Mouse (Mus musculus) embryonic facial prominence, embryonic 13.5 days (tissue): ENCODE measurements around the gene Rfesd. TPM values are rescaled to one million over a fixed set of nuclear protein-coding genes. Genes with fewer than 3 reads are reported as not detected.
A peak's percentile ranks its signal among the peaks of the same experiment; 100 is the strongest.

ENCODE experiments used
- ATAC-seq: fragments of 200-750 bp; cut with Nextera tagmentation; 2 replicates; pipeline ENCODE4 v1.8.0; 2017; ENCODE audit warnings: low read depth; ENCODE audit not compliant: insufficient number of reproducible peaks, insufficient read depth, low FRiP score, low TSS enrichment
- H3K27ac ChIP-seq: fragments of 300-500 bp; sonication (generic); 2 replicates; pipeline ENCODE4 v1.5.1; 2015; ENCODE audit warnings: moderate library complexity, mild to moderate bottlenecking, inconsistent platforms
- H3K27me3 ChIP-seq: fragments of 300-500 bp; sonication (generic); 2 replicates; pipeline ENCODE4 v1.6.1; 2015; ENCODE audit warnings: mild to moderate bottlenecking, inconsistent platforms
- H3K36me3 ChIP-seq: fragments of 300-500 bp; sonication (generic); 2 replicates; pipeline ENCODE4 v1.6.1; 2015; ENCODE audit warnings: mild to moderate bottlenecking, inconsistent platforms
- H3K4me1 ChIP-seq: fragments of 300-500 bp; sonication (generic); 2 replicates; pipeline ENCODE4 v1.6.1; 2015; ENCODE audit warnings: inconsistent platforms
- H3K4me2 ChIP-seq: fragments of 300-500 bp; sonication (generic); 2 replicates; pipeline ENCODE4 v1.6.1; 2015; ENCODE audit warnings: moderate library complexity, mild to moderate bottlenecking, inconsistent platforms
- H3K4me3 ChIP-seq: fragments of 300-500 bp; sonication (generic); 2 replicates; pipeline ENCODE4 v1.5.1; 2015; ENCODE audit warnings: mild to moderate bottlenecking, inconsistent platforms
- H3K9ac ChIP-seq: fragments of 300-500 bp; sonication (generic); 2 replicates; pipeline ENCODE4 v1.6.1; 2015; ENCODE audit warnings: mild to moderate bottlenecking, inconsistent platforms
- H3K9me3 ChIP-seq: fragments of 300-500 bp; sonication (generic); 2 replicates; pipeline ENCODE4 v1.6.1; 2016; ENCODE audit warnings: inconsistent platforms
- WGBS: fragments of 180-500 bp; shearing (Covaris S2); methylation state at CpG from one replicate; pipeline ENCODE4 v1.1.7; 2015; ENCODE audit warnings: mixed read lengths; 5-methylcytosine and 5-hydroxymethylcytosine counted together
- polyA plus RNA-seq: library from polyadenylated mRNA; unstranded; fragments of >200 nt; fragmentation: Nextera tagmentation; extraction: Ambion mirVana; gene quantifications from 2 replicates; pipeline ENCODE4 v1.2.1, GENCODE M21; 2015

Gene Rfesd
- polyA plus RNA-seq = 19.9 and 21.6 TPM in 2 replicates

DNA sequence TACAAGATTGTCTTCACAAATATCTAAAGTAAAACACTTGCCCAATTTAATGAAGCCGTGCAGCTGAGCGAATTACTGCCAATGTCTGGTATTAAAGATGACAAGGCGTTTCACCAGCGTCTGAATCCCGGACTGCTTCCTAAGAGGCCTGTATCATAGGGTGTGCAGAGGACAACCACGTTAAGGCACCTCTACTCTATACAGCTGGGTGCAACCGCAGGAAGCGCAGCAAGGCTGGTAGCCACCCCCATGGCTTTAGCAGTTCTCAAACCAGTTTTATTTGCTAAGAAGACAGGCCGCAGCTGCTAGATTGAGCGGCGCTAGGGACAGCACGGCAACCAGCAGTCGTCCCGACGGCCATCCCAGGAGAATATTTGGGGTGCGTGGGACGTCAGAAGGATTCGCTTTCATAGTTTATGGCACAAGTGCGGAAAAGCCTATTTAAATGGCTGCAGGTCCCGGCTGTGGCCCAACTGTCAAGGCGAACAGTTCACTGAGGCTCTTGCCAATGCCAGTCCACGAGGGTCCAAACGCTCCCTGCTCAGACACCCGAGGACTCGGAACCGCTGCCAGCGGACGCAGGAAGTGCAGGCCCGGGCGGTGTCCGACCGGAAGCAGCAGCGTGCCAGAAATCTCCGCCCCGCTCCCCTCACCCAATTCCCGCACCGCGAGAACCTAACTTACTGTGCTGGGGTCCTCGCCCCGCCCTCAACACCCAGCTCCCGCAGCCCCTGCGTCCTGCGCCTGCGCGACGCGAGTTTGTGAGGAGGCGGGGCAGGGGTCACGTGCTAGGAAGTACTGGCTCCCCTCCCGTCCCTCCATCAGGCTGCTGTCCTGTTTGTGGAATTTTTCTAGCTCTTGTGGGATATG lies at the start of gene Rfesd:
Gene Rfesd, minus strand, starts transcription at position 746 of the 870 bp plus-strand sequence.
- peak within 1 kb of the TSS; percentile 73 for H3K4me3 ChIP-seq
- H3K9me3 ChIP-seq = no peaks in the 10 kb centered on the region
- H3K27me3 ChIP-seq = no peaks in the 10 kb centered on the region
- peak; percentile 100 for ATAC-seq
- H3K4me2 ChIP-seq = peak within 1 kb of the TSS; percentile 72
- peak within 1 kb of the TSS; percentile 95 for H3K27ac ChIP-seq
- under 1% methylated on average over 50 of the region's 50 CpGs for WGBS
- H3K4me1 ChIP-seq = peaks cover 7% of the 10 kb centered on the region; the same call in 1 of the 2 replicates
- no peaks in the 10 kb centered on the region for H3K36me3 ChIP-seq
- peak within 1 kb of the TSS; percentile 91 for H3K9ac ChIP-seq

DNA sequence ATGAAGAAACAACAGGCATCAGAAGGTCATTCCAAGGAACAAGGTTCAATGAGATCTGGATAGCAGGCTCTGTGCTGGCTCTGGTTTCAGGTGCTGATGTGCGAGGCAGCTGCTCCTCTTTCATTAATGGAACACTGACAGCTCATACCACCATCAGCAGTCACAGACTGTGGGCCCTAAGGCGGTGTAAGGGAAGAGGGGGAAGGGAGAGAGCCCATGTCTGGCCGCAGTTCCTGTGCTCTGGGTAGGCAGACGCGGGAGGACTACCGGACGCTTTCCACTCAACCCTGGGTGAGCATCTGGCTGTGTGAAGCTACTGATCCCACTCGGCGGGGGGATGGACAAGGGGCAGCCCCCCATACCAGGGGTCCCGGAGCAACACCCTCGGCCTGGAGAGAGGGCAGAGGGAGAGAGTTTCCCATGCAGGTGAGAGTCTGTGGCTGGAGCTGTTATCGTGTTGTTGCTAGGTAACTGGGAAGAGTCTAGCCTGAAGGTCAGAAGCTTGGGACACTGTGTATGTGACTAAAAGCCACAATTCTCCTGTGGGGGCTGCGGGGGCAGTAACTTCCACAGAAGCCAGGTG lies 45.9 kb upstream of the Rfesd start:
- Histone ChIP-seq H3K36me3 (peaks cover 25% of the 10 kb centered on the region), H3K4me1 (no peaks in the 10 kb centered on the region), H3K27me3 (no peaks in the 10 kb centered on the region), H3K9me3 (no peaks in the 10 kb centered on the region), H3K4me3 (no peak overlapping the region), H3K9ac (no peak overlapping the region), H3K4me2 (no peak overlapping the region), H3K27ac (no peak overlapping the region)
- no peak for ATAC-seq
- WGBS = 57% methylated on average over 13 of the region's 13 CpGs

DNA sequence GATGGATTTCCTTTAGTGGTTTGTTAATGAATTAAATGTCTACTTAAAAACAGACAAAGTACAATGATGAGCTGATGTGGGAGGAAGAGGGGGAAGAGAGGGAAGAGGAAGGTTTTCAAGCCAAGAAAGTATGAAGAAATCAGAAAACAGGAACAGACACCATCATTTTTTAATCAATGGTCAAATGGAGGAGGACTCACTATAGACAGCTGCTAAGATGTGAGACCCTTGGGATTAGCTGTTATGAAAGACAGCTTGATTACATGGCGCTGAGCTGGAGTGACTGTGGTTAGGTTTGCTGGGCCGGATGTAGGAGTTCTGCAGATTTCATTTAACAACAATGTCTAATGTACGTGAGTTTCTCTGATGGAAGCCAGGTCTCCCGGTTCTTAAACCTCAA lies 45.0 kb upstream of the Rfesd start:
- no peak overlapping the region for H3K4me2 ChIP-seq
- no peak overlapping the region for H3K9ac ChIP-seq
- H3K27ac ChIP-seq = no peak overlapping the region
- 77% methylated on average over 4 of the region's 4 CpGs for WGBS
- ATAC-seq = no peak
- H3K36me3 ChIP-seq = peaks cover 22% of the 10 kb centered on the region
- H3K4me1 ChIP-seq = no peaks in the 10 kb centered on the region
- no peaks in the 10 kb centered on the region for H3K9me3 ChIP-seq
- no peak overlapping the region for H3K4me3 ChIP-seq
- no peaks in the 10 kb centered on the region for H3K27me3 ChIP-seq

DNA sequence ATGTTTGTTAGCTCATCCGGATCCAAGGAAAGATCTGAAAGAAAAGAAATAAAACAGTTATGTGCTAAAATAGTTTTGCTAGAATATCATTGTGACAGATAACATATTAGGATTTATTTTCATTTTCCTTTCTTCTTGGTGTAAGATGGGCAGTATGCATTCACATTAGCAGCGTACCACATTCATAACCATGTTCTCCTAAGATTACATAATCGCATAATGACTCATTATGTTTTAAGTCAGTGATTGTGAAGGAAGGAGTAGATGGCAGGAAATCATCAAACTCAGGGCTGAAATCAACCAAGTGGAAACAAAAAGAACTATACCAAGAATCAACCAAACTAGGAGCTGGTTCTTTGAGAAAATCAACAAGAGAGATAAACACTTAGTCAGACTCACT lies 44.0 kb upstream of the Rfesd start:
- Histone ChIP-seq H3K4me3 (no peak overlapping the region), H3K9ac (no peak overlapping the region), H3K4me2 (no peak overlapping the region), H3K27me3 (peaks cover 8% of the 10 kb centered on the region), H3K4me1 (no peaks in the 10 kb centered on the region), H3K36me3 (peaks cover 22% of the 10 kb centered on the region), H3K27ac (no peak overlapping the region), H3K9me3 (no peaks in the 10 kb centered on the region)
- 89% methylated on average over 3 of the region's 3 CpGs for WGBS
- no peak for ATAC-seq

DNA sequence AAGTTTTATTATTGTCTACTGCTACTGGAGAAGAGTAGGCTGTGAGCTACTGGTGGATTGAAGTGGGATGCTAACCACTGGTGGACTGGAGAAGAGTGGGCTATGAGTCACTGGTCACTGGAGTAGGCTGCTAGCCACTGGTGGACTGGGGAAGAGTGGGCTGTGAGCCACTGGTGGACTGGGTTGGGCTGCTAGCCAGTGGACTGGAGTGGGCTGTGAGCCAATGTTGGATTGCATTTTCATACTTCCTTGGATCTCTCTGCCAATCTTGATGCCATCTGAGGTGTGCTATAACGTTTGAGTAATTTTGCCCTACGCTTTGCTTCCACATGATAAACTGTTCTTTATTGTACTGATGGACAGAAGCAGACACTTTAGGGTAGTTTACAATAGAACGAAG lies 43.6 kb upstream of the Rfesd start:
- Histone ChIP-seq H3K36me3 (peaks cover 22% of the 10 kb centered on the region), H3K27me3 (peaks cover 13% of the 10 kb centered on the region), H3K9me3 (no peaks in the 10 kb centered on the region), H3K9ac (no peak overlapping the region), H3K4me1 (no peaks in the 10 kb centered on the region), H3K4me3 (no peak overlapping the region), H3K4me2 (no peak overlapping the region), H3K27ac (no peak overlapping the region)
- WGBS = 91% methylated on average over 3 of the region's 3 CpGs
- ATAC-seq = no peak

DNA sequence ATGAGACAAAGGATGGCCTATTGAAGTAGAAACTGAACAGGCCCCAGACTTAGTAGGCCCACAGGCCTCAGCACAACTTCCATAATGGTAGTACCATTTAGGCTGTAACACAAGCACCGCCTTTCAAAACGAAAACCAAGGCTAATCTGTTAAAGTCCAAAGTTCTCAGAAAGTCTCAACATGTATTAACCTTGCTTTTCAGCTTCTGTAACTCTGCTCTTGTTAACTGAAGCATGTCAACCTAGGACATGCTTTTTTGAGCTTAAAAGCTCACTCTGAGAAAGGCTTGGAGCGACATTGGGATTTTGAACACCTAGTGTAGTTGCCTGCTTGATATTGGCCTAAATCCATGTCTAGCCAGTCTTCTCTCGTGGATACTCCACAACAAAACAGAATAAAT lies 41.1 kb upstream of the Rfesd start:
- no peak overlapping the region for H3K4me3 ChIP-seq
- no peak overlapping the region for H3K4me2 ChIP-seq
- H3K27ac ChIP-seq = no peak overlapping the region
- H3K9me3 ChIP-seq = no peaks in the 10 kb centered on the region
- H3K27me3 ChIP-seq = peaks cover 38% of the 10 kb centered on the region
- H3K4me1 ChIP-seq = peaks cover 17% of the 10 kb centered on the region
- peaks cover 9% of the 10 kb centered on the region for H3K36me3 ChIP-seq
- H3K9ac ChIP-seq = no peak overlapping the region
- 90% methylated on average over 4 of the region's 4 CpGs for WGBS
- ATAC-seq = no peak

DNA sequence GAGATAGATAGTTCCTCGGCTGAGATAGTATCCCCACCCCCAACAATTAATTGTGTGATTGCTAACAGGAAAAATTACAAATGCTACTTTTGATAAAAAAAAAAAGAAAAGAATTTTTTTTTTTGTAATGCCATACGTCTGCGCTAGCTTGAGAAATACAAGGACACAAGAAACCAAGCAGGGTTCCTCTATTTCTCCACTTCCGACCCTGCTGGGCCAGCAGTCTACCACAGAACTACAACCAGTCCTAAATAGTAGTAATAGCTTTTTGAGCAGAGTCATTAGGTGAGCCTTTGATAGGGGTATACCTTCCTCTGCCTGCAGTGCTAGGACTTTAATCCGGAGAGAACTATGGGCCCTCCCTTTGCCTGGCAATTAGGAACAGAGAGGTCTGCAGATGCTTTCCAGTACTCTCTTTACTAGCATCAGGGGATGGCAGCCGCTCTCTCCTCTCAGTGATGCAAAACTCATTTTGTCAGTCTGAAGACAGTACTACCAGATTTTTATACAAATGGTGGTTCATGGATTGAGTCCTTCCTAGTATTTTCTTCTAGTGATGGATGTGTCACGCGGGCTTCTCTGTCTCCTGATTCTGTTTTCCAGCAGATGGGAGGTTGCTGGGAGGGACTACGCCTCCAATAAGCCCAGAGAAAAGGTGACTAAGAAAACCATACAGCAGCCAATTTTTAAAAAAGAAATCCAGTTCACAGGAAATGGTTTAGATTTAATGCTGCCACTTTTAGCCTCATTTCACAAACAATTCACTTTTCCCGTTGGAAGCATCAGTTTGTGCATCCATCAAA lies 38.9 kb upstream of the Rfesd start:
- H3K4me2 ChIP-seq = no peak overlapping the region
- no peak overlapping the region for H3K27ac ChIP-seq
- H3K9ac ChIP-seq = no peak overlapping the region
- no peak for ATAC-seq
- peaks cover 4% of the 10 kb centered on the region for H3K36me3 ChIP-seq
- no peak overlapping the region for H3K4me3 ChIP-seq
- WGBS = 62% methylated on average over 10 of the region's 10 CpGs
- H3K27me3 ChIP-seq = peaks cover 59% of the 10 kb centered on the region
- no peaks in the 10 kb centered on the region for H3K9me3 ChIP-seq
- H3K4me1 ChIP-seq = peaks cover 17% of the 10 kb centered on the region

DNA sequence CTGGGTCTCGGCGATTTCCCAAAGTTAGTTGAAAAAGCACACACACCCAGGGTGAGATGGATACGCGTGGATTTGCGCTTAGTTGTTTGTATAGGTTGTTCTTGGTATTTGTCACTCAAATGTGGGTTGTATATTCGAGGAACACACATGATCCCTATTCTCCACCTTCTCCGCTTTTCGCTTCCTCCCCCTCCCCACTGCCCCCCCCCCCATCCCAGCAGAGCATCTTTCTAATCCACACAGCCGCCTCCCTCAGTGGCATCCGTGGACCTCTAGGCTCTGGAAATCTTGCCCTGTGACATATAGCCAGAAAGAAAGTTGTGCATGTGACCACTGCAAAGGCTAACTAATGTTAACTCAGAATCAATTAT lies 38.4 kb upstream of the Rfesd start, which contains the start of gene Gpr150:
Gene Gpr150, minus strand, starts transcription at position 101 of the 371 bp plus-strand sequence.
- H3K27me3 ChIP-seq = peaks cover 65% of the 10 kb centered on the region
- 13% methylated on average over 10 of the region's 10 CpGs for WGBS
- ATAC-seq = no peak

DNA sequence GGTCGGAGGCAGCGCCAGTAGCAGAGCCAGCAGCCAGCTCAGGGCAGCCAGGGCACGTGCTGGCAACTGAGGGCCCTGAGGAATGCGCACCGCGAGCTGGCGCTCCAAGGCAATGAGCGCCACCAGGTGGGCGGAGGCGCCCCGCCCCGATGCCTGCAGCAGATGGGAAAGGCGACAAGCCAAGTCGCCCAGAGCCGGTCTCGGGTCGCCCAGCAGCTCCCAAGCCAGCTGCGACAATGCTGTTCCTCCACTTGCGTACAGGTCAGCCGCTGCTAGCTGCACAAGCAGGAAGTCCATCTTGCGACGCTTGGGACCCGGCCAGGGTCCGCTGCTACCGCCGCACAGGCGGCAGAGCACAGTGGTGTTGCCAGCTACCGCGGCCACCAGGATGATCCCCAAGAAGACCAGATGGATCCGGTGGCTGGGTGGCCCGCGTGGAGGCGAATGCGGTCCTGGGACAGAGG lies 37.8 kb upstream of the Rfesd start:
- Histone ChIP-seq H3K9me3 (no peaks in the 10 kb centered on the region), H3K4me3 (peak overlapping the region; percentile 50), H3K9ac (peak overlapping the region; percentile 54), H3K4me2 (peak overlapping the region; percentile 97), H3K27ac (no peak overlapping the region), H3K27me3 (peaks cover 66% of the 10 kb centered on the region), H3K36me3 (no peaks in the 10 kb centered on the region), H3K4me1 (peaks cover 17% of the 10 kb centered on the region)
- peak; percentile 72 for ATAC-seq
- WGBS = under 1% methylated on average over 34 of the region's 34 CpGs

More for the DNA sequence above, 38.4 kb upstream of the Rfesd start, which contains the start of gene Gpr150:
- H3K9ac ChIP-seq = peak within 1 kb of the TSS; percentile 54
- no peaks in the 10 kb centered on the region for H3K36me3 ChIP-seq
- H3K4me1 ChIP-seq = peaks cover 17% of the 10 kb centered on the region
- no peaks in the 10 kb centered on the region for H3K9me3 ChIP-seq
- peak within 1 kb of the TSS; percentile 50 for H3K4me3 ChIP-seq
- H3K27ac ChIP-seq = no peak within 1 kb of the TSS
- peak within 1 kb of the TSS; percentile 97 for H3K4me2 ChIP-seq

DNA sequence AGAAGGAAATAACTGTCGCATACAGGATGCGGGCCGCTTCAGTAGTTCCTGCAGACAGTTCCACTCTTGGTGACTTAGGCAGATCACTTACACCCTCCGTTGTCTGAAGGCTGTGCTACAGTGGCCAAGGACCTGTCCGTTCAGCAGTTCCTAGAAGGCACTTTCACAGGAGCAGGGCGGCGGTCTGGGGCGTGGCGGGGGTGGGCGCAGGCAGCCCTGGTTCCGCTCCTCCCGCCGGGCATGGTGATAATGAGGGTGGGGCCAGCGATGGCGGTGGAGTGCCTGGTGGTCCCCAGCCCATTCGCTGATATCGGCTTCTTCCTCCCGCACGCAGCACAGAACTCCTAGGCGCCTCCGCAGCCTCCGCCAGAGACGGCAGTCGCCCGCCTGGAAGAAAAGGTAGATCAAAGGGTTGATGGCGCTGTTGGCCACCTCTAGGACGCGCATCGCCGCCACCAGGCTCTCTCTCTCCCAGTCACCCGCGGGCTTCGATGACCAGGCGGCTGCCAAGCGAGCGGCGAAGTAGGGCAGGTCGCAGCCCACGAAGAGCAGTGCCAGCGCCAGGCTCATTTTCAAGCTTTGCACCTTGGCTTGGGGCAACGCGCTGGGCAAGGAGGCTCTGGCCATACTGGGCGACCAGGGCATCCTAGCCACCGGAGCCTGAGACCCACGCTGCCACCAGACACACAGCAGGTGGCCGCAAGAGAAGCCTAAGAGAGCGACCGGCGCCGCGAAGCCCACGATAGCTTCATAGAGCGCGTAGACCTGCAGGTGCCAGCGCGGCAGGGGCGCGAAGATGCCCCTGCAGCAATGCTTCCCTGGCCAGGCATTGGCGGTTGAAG lies 37.1 kb upstream of the Rfesd start:
- H3K4me2 ChIP-seq = peak overlapping the region; percentile 97
- no peak overlapping the region for H3K27ac ChIP-seq
- peak overlapping the region; percentile 50 for H3K4me3 ChIP-seq
- no peaks in the 10 kb centered on the region for H3K36me3 ChIP-seq
- H3K4me1 ChIP-seq = peaks cover 17% of the 10 kb centered on the region
- peak; percentile 59; the same call in 1 of the 2 replicates for ATAC-seq
- H3K9me3 ChIP-seq = no peaks in the 10 kb centered on the region
- under 1% methylated on average over 59 of the region's 59 CpGs for WGBS
- H3K27me3 ChIP-seq = peaks cover 66% of the 10 kb centered on the region
- H3K9ac ChIP-seq = peak overlapping the region; percentile 54

DNA sequence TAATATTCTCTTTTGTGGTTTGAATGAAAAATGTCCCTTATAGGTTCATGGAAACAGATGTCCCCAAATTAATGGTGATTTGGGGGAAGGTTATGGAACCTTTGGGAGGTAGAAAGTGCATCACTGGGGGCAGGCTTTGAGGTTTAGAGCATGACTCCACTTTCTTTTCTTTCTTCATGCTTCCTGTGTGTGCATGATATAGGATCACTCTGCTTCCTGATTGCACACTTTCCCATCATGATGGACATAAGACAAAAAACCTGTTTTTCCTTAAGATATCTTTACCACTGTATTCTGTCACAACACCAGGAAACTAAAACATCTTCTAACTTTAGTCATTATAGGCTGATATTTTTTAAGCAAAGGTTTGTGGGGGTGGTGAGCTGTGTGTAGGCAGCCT lies 26.5 kb upstream of the Rfesd start:
- no peaks in the 10 kb centered on the region for H3K27me3 ChIP-seq

More for the DNA sequence above, 26.5 kb upstream of the Rfesd start:
- H3K4me1 ChIP-seq = no peaks in the 10 kb centered on the region
- H3K4me2 ChIP-seq = no peak overlapping the region
- no peak for ATAC-seq
- no peak overlapping the region for H3K9ac ChIP-seq
- no peaks in the 10 kb centered on the region for H3K36me3 ChIP-seq
- H3K27ac ChIP-seq = no peak overlapping the region
- no peak overlapping the region for H3K4me3 ChIP-seq
- no peaks in the 10 kb centered on the region for H3K9me3 ChIP-seq
